Mouse (Mus musculus) ES-E14 (cell line): ENCODE measurements around the gene Chga.

Experiments
- HCFC1 ChIP-seq: IDR thresholded peaks from 2 replicates; pipeline ENCODE4 v1.6.1; 2012; ENCODE audit warnings: low read length, inconsistent platforms, borderline replicate concordance; ENCODE audit not compliant: insufficient read depth
- MAFK ChIP-seq: IDR thresholded peaks from 2 replicates; pipeline ENCODE4 v1.6.1; 2014; ENCODE audit warnings: mild to moderate bottlenecking, low read depth, low read length, inconsistent platforms; ENCODE audit not compliant: insufficient read depth
- ZNF384 ChIP-seq: IDR thresholded peaks from 2 replicates; pipeline ENCODE4 v1.6.1; 2012; ENCODE audit warnings: low read depth, low read length, inconsistent platforms

DNA sequence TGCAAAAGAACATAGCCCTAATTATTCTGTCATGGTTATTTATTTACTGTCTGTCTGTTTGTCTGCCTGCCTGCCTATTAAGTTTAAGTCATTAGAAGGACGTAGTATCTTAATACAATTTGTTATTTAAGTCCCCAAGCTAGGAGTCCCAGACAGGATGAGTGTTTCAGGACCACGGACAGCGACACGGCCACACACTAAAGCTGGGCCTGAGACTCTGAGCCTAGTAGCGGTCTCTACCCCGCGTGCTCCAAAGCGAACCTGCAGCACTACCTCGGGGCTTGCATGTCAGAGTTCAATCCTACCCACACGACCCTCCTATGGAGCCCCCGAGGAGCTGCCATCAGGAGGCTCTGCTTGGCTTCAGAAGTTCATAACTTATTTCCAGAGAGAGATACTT is 4.2 kb upstream of the Chga start:
- TF ChIP-seq ZNF384 (no peak), HCFC1 (no peak), MAFK (no peak)
